29 mouse cellular contexts compared by ENCODE assay signal in the genomic region with DNA sequence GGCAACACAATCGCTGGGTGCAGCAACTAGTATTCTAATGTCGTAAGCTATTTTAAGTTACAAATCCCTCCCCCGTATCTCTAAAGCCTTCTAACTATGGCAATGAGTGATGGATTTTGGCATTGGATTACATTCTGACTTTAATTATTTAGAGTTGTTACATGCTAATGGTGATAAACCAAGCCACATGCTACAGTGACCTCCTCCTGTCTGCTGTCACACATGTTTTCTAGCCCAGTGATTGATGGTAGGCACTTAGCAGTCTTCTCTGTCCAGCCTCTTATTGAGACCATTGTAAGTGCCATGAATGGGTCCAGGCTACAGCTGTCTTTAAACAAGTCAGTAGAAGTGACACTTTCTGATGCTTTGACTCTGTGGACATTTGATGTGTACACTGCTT.
A peak's percentile ranks its signal among the peaks of the same experiment; 100 is the strongest.
DNase-seq lines count a peak whose midpoint lies in the region; ATAC-seq lines count a peak whose summit lies in the region.
"Had no signal": no experiment of that assay in that cellular context is flagged by ENCODE, and none has a peak within 500 bp of the region (broad histone marks: within the 10 kb centered on the region; RNA-seq: fewer than 3 reads in every experiment).

No protein-coding gene starts in this region.

- H3K27me3 ChIP-seq in kidney, embryonic 14.5 days (ENCODE audit: control insufficient read depth, insufficient read depth, low read length), result no peaks in the 10 kb centered on the region
- no peaks in the 10 kb centered on the region for H3K27me3 ChIP-seq in neural tube, embryonic 12.5 days (replicated peaks)
- no peaks in the 10 kb centered on the region for H3K27me3 ChIP-seq in neural tube, embryonic 13.5 days
- H3K27me3 ChIP-seq: embryonic facial prominence, embryonic 12.5 days; forebrain, embryonic 15.5 days; heart, embryonic 12.5 days; liver, embryonic 12.5 days; midbrain, embryonic 12.5 days; stomach, embryonic 15.5 days had no signal

- no peaks in the 10 kb centered on the region for H3K4me1 ChIP-seq in kidney, embryonic 14.5 days (ENCODE audit: control insufficient read depth, insufficient read depth, low read length)
- H3K4me1 ChIP-seq in neural tube, embryonic 12.5 days, result peaks cover 9% of the 10 kb centered on the region
- H3K4me1 ChIP-seq in neural tube, embryonic 13.5 days (replicated peaks), result 0 out of 2 replicates have a peak, but pooled peaks cover 10% of the 10 kb centered on the region
- H3K4me1 ChIP-seq: embryonic facial prominence, embryonic 12.5 days; forebrain, embryonic 15.5 days; heart, embryonic 12.5 days; liver, embryonic 12.5 days; midbrain, embryonic 12.5 days; stomach, embryonic 15.5 days had no signal

- 26% methylated on average over 3 of the region's 3 CpGs for WGBS in kidney, embryonic 14.5 days
- 51% methylated on average over 3 of the region's 3 CpGs for WGBS in neural tube, embryonic 12.5 days
- WGBS in neural tube, embryonic 13.5 days, result 23% methylated on average over 3 of the region's 3 CpGs

- no peaks in the 10 kb centered on the region for H3K9me3 ChIP-seq in kidney, embryonic 14.5 days (ENCODE audit: control insufficient read depth, low read length)
- H3K9me3 ChIP-seq in neural tube, embryonic 12.5 days, result no peaks in the 10 kb centered on the region
- H3K9me3 ChIP-seq in neural tube, embryonic 13.5 days, result no peaks in the 10 kb centered on the region
- H3K9me3 ChIP-seq: embryonic facial prominence, embryonic 12.5 days; forebrain, embryonic 15.5 days; heart, embryonic 12.5 days; midbrain, embryonic 12.5 days; stomach, embryonic 15.5 days had no signal

- no peak overlapping the region for H3K4me2 ChIP-seq in kidney, embryonic 14.5 days (replicated peaks; ENCODE audit: low read depth, low read length)
- no peak overlapping the region for H3K4me2 ChIP-seq in neural tube, embryonic 12.5 days (replicated peaks)
- no peak overlapping the region for H3K4me2 ChIP-seq in neural tube, embryonic 13.5 days
- H3K4me2 ChIP-seq: embryonic facial prominence, embryonic 12.5 days; forebrain, embryonic 15.5 days; heart, embryonic 12.5 days; liver, embryonic 12.5 days; midbrain, embryonic 12.5 days; stomach, embryonic 15.5 days had no signal

- no peak for DNase-seq in kidney, adult 8-10 months
- no peak for DNase-seq in neural tube, embryonic 10.5 days (ENCODE audit: extremely low spot score, low spot score)
- DNase-seq in testis, postnatal 14 days (ENCODE audit: low spot score), result no peak
- DNase-seq in heart, adult 8-10 months (ENCODE audit: low spot score), result no peak
- DNase-seq: adrenal gland, postnatal 25 days; B cell, adult 2 months; cerebellum, adult 11-12 months; cerebellum, postnatal 10 days; gastrocnemius, adult 2 months; gastrocnemius, postnatal 36 days; heart, adult 18-20 months; kidney, adult 2 months; layer of hippocampus, postnatal 36 days; left cerebral cortex, postnatal 4 days; liver, postnatal 0 days; lung, postnatal 36 days; right cerebral cortex, postnatal 14 days; thymus, adult 18-20 months; thymus, postnatal 25 days had no signal

- no peak overlapping the region for H3K9ac ChIP-seq in kidney, embryonic 14.5 days (ENCODE audit: low read depth, low read length)
- no peak overlapping the region for H3K9ac ChIP-seq in neural tube, embryonic 12.5 days
- no peak overlapping the region for H3K9ac ChIP-seq in neural tube, embryonic 13.5 days
- H3K9ac ChIP-seq: embryonic facial prominence, embryonic 12.5 days; forebrain, embryonic 15.5 days; heart, embryonic 12.5 days; liver, embryonic 12.5 days; liver, postnatal 0 days; midbrain, embryonic 12.5 days; stomach, embryonic 15.5 days had no signal

- ATAC-seq in kidney, embryonic 14.5 days (ENCODE audit: low FRiP score, low TSS enrichment), result peak; percentile 63
- ATAC-seq in neural tube, embryonic 12.5 days (ENCODE audit: low FRiP score, low read depth), result peak; percentile 85
- ATAC-seq in neural tube, embryonic 13.5 days (ENCODE audit: low read depth), result peak; percentile 63; the same call in 1 of the 2 replicates
- ATAC-seq: forebrain, embryonic 15.5 days; liver, embryonic 12.5 days; liver, postnatal 0 days had no signal

- no peak overlapping the region for H3K4me3 ChIP-seq in kidney, embryonic 14.5 days (ENCODE audit: low read length)
- no peak overlapping the region for H3K4me3 ChIP-seq in neural tube, embryonic 12.5 days
- no peak overlapping the region for H3K4me3 ChIP-seq in neural tube, embryonic 13.5 days
- H3K4me3 ChIP-seq: embryonic facial prominence, embryonic 12.5 days; forebrain, embryonic 15.5 days; gastrocnemius, adult 2 months; heart, embryonic 12.5 days; liver, embryonic 12.5 days; midbrain, embryonic 12.5 days; myocyte; stomach, embryonic 15.5 days had no signal

- no peaks in the 10 kb centered on the region for H3K36me3 ChIP-seq in kidney, embryonic 14.5 days (ENCODE audit: control insufficient read depth, insufficient read depth, low read length)
- H3K36me3 ChIP-seq in neural tube, embryonic 12.5 days, result no peaks in the 10 kb centered on the region
- no peaks in the 10 kb centered on the region for H3K36me3 ChIP-seq in neural tube, embryonic 13.5 days
- H3K36me3 ChIP-seq: embryonic facial prominence, embryonic 12.5 days; forebrain, embryonic 15.5 days; heart, embryonic 12.5 days; liver, embryonic 12.5 days; midbrain, embryonic 12.5 days; stomach, embryonic 15.5 days had no signal

- no peak overlapping the region for H3K27ac ChIP-seq in kidney, embryonic 14.5 days (ENCODE audit: low read depth, low read length)
- H3K27ac ChIP-seq in neural tube, embryonic 12.5 days, result no peak overlapping the region
- no peak overlapping the region for H3K27ac ChIP-seq in neural tube, embryonic 13.5 days (replicated peaks)
- H3K27ac ChIP-seq: embryonic facial prominence, embryonic 12.5 days; forebrain, embryonic 15.5 days; gastrocnemius, adult 2 months; liver, embryonic 12.5 days; midbrain, embryonic 12.5 days; stomach, embryonic 15.5 days had no signal
